Mouse (Mus musculus) neural tube, embryonic 13.5 days (tissue): ENCODE data around the gene Cep55. TPM values are rescaled to one million over a fixed set of nuclear protein-coding genes. Genes with fewer than 3 reads are reported as not detected.

Experiments used
- ATAC-seq: fragments of 200-750 bp; cut with Nextera tagmentation; 2 replicates; pipeline ENCODE4 v1.8.0; 2017; ENCODE audit warnings: low read depth, mild to moderate bottlenecking, moderate TSS enrichment, moderate library complexity
- H3K27ac ChIP-seq: fragments of 300-500 bp; sonication (generic); replicated peaks from 2 replicates; pipeline ENCODE4 v1.5.1; 2015; ENCODE audit warnings: moderate library complexity, mild to moderate bottlenecking, inconsistent platforms
- H3K27me3 ChIP-seq: fragments of 300-500 bp; sonication (generic); 2 replicates; pipeline ENCODE4 v1.6.1; 2015; ENCODE audit warnings: mild to moderate bottlenecking, inconsistent platforms
- H3K36me3 ChIP-seq: fragments of 300-500 bp; sonication (generic); 2 replicates; pipeline ENCODE4 v1.6.1; 2015; ENCODE audit warnings: mild to moderate bottlenecking, inconsistent platforms
- H3K4me1 ChIP-seq: fragments of 300-500 bp; sonication (generic); replicated peaks from 2 replicates; pipeline ENCODE4 v1.6.1; 2015; ENCODE audit warnings: inconsistent platforms
- H3K4me2 ChIP-seq: fragments of 300-500 bp; sonication (generic); 2 replicates; pipeline ENCODE4 v1.6.1; 2015; ENCODE audit warnings: inconsistent platforms, mild to moderate bottlenecking, moderate library complexity
- H3K4me3 ChIP-seq: fragments of 300-500 bp; sonication (generic); 2 replicates; pipeline ENCODE4 v1.5.1; 2015; ENCODE audit warnings: mild to moderate bottlenecking, inconsistent platforms
- H3K9ac ChIP-seq: fragments of 300-500 bp; sonication (generic); 2 replicates; pipeline ENCODE4 v1.6.1; 2015; ENCODE audit warnings: moderate library complexity, mild to moderate bottlenecking, inconsistent platforms
- H3K9me3 ChIP-seq: fragments of 300-500 bp; sonication (generic); 2 replicates; pipeline ENCODE4 v1.6.1; 2016; ENCODE audit warnings: inconsistent platforms
- WGBS: fragments of 180-500 bp; shearing (Covaris S2); methylation state at CpG from one replicate; pipeline ENCODE4 v1.1.7; 2015; 5-methylcytosine and 5-hydroxymethylcytosine counted together
- polyA plus RNA-seq: library from polyadenylated mRNA; unstranded; fragments of >200 nt; fragmentation: Nextera tagmentation; extraction: Ambion mirVana; gene quantifications from 2 replicates; pipeline ENCODE4 v1.2.1, GENCODE M21; 2015

Cep55 gene
- polyA plus RNA-seq, 1 experiment from 2014 or later: 7.6 TPM

DNA sequence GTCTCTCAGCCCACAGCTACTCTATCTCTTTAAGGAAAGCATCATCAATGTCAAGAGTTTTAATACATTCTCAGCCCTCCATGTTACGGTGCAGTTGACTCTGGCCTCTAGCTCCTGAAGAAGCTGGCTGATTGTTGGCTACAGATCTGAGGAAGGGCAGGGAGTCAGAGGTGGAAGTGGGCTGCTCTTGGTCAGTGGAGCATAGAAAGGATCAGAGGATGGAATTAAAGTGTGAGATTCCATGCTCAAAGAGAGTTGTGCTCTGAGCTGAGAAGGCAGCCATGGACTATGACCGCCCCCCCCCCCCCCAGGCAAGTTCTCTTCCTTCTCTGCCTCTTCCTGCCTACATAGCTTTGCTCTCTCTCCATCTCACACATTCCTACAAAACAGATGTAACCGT is 24.9 kb upstream of the Cep55 start:
- Histone ChIP-seq H3K9me3 (no peaks in the 10 kb centered on the region), H3K4me1 (no peaks in the 10 kb centered on the region; the same call in 1 of the 2 replicates), H3K27ac (no peak overlapping the region), H3K36me3 (no peaks in the 10 kb centered on the region), H3K4me2 (no peak overlapping the region), H3K9ac (no peak overlapping the region), H3K27me3 (no peaks in the 10 kb centered on the region), H3K4me3 (no peak overlapping the region)
- no peak for ATAC-seq
- 79% methylated on average over 3 of the region's 3 CpGs for WGBS

- Histone ChIP-seq H3K4me2 (peak overlapping the region; percentile 39), H3K36me3 (no peaks in the 10 kb centered on the region), H3K27ac (no peak overlapping the region), H3K9ac (no peak overlapping the region), H3K4me1 (no peaks in the 10 kb centered on the region; the same call in 1 of the 2 replicates), H3K4me3 (no peak overlapping the region), H3K27me3 (no peaks in the 10 kb centered on the region), H3K9me3 (no peaks in the 10 kb centered on the region)
- ATAC-seq: peak; percentile 75
- 9% methylated on average over 7 of the region's 23 CpGs for WGBS
Measured at GRCm38 (mm10) chr19:38030673-38031137, 24.1 kb upstream of the Cep55 start.

GRCm38 (mm10) chr19:38031144-38031543 is 23.7 kb upstream of the Cep55 start:
- no peaks in the 10 kb centered on the region for H3K27me3 ChIP-seq
- no peaks in the 10 kb centered on the region for H3K9me3 ChIP-seq
- ATAC-seq: 0 out of 2 replicates have a peak, but pooled peaks have one; percentile 34
- H3K4me3 ChIP-seq: no peak overlapping the region
- no peak overlapping the region for H3K9ac ChIP-seq
- no peak overlapping the region for H3K27ac ChIP-seq
- H3K4me1 ChIP-seq: no peaks in the 10 kb centered on the region; the same call in 1 of the 2 replicates
- H3K36me3 ChIP-seq: no peaks in the 10 kb centered on the region
- 76% methylated on average over 9 of the region's 9 CpGs for WGBS
- H3K4me2 ChIP-seq: peak overlapping the region; percentile 39

GRCm38 (mm10) chr19:38032993-38033734 is 21.6 kb upstream of the Cep55 start:
- H3K4me3 ChIP-seq: no peak overlapping the region
- H3K4me1 ChIP-seq: no peaks in the 10 kb centered on the region; the same call in 1 of the 2 replicates
- 73% methylated on average over 15 of the region's 15 CpGs for WGBS
- no peak overlapping the region for H3K4me2 ChIP-seq
- H3K9ac ChIP-seq: no peak overlapping the region
- no peaks in the 10 kb centered on the region for H3K9me3 ChIP-seq
- H3K36me3 ChIP-seq: no peaks in the 10 kb centered on the region
- no peak for ATAC-seq
- no peaks in the 10 kb centered on the region for H3K27me3 ChIP-seq
- H3K27ac ChIP-seq: no peak overlapping the region

DNA sequence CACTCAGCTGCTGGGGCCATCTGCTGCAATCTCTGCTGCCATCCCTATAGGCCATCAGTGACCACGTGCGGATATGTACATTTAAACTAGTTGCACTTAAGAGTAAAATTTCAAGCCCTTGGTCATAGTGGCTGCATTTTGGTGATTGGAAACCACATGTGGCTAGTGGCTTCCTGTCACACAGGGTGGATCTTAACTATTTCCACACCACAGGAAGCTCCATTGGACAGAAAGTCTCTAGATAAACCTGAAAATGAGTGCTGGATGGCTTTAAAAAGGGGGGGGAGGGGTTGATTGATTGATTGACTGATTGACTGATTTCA is 21.1 kb upstream of the Cep55 start:
- Histone ChIP-seq H3K9ac (no peak overlapping the region), H3K36me3 (no peaks in the 10 kb centered on the region), H3K27me3 (no peaks in the 10 kb centered on the region), H3K27ac (no peak overlapping the region), H3K4me1 (no peaks in the 10 kb centered on the region; the same call in 1 of the 2 replicates), H3K4me2 (no peak overlapping the region), H3K4me3 (no peak overlapping the region), H3K9me3 (no peaks in the 10 kb centered on the region)
- WGBS: 85% methylated on average over 2 of the region's 2 CpGs
- no peak for ATAC-seq

DNA sequence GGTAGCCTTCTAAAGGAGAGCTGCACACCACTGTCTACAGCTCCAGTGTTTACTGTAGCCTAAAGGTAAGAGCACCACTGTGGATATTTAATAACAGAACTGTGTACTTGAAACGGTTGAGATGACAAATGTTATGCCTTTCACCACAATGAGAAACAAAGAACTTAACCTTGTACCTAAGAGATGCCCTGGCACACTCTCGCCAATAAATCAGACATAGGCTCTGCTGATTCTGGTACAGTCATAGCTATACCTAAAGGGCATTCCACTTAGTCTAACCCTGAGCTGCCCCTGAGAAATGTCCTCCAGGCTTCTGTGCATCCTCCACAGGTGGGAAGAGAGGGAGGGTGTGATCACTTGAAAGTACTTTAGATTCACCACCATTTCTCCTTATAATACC is 20.1 kb upstream of the Cep55 start:
- Histone ChIP-seq H3K36me3 (no peaks in the 10 kb centered on the region), H3K4me1 (no peaks in the 10 kb centered on the region; the same call in 1 of the 2 replicates), H3K4me2 (no peak overlapping the region), H3K9ac (no peak overlapping the region), H3K27me3 (no peaks in the 10 kb centered on the region), H3K27ac (no peak overlapping the region), H3K4me3 (no peak overlapping the region), H3K9me3 (no peaks in the 10 kb centered on the region)
- WGBS: 83% methylated on average over 2 of the region's 2 CpGs
- ATAC-seq: no peak

DNA sequence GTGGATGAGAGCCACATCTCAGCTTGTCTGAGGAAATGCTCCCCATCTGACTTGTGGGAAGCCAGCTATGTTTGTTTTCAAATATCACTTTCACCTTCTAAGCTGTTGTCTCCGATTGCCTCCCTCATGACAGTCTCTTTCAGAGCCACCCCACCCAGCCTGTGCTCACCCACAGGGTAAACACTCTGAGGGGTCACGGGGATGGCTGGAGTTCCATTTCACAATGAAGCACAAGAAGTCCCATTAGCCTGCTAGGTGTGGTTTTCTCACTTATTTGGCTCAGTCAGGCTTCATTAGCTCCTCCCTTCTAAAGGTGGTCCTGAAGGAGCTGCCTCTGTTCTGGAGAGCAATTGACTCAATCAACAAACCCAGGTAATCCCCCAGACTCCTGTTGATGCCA is 19.0 kb upstream of the Cep55 start:
- Histone ChIP-seq H3K9ac (no peak overlapping the region), H3K4me3 (no peak overlapping the region), H3K9me3 (no peaks in the 10 kb centered on the region), H3K27ac (no peak overlapping the region), H3K27me3 (no peaks in the 10 kb centered on the region), H3K4me2 (no peak overlapping the region), H3K36me3 (no peaks in the 10 kb centered on the region), H3K4me1 (no peaks in the 10 kb centered on the region; the same call in 1 of the 2 replicates)
- no peak for ATAC-seq
- 85% methylated on average over 2 of the region's 2 CpGs for WGBS

GRCm38 (mm10) chr19:38038267-38038666 is 16.5 kb upstream of the Cep55 start:
- ATAC-seq: no peak
- no peak overlapping the region for H3K27ac ChIP-seq
- H3K9ac ChIP-seq: no peak overlapping the region
- peaks cover 21% of the 10 kb centered on the region for H3K27me3 ChIP-seq
- no peaks in the 10 kb centered on the region for H3K36me3 ChIP-seq
- WGBS: 75% methylated on average over 2 of the region's 2 CpGs
- no peaks in the 10 kb centered on the region for H3K9me3 ChIP-seq
- H3K4me1 ChIP-seq: peaks cover 8% of the 10 kb centered on the region
- H3K4me2 ChIP-seq: no peak overlapping the region
- no peak overlapping the region for H3K4me3 ChIP-seq

DNA sequence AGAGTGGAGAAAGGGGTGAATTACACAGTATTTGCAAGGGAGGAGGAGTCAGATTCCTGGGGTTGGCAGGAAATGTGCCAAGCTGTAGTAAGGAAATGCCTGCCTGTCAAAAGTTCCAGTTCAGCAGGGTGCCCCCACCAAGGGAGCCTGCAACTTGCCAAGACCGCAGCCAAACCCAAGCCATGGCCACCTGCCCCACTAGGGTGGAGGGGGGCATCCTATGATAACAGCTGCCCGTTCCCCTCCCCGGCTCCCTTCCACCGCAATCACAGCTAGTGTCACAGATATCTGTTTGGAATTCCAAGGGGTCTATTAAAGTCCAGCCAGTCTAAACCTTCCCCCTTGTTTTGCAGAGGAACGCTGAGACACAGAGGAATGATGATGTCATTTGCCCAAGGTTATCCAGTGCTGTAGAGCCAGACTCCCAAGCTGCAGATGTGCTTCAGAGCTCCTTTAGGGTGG is 12.5 kb upstream of the Cep55 start:
- H3K27ac ChIP-seq: no peak overlapping the region
- peak overlapping the region; percentile 35 for H3K4me3 ChIP-seq
- 0 out of 2 replicates have a peak, but pooled peaks have one; percentile 43 for ATAC-seq
- peaks cover 36% of the 10 kb centered on the region for H3K27me3 ChIP-seq
- peaks cover 14% of the 10 kb centered on the region for H3K4me1 ChIP-seq
- H3K36me3 ChIP-seq: no peaks in the 10 kb centered on the region
- H3K9me3 ChIP-seq: no peaks in the 10 kb centered on the region
- peak overlapping the region; percentile 59 for H3K4me2 ChIP-seq
- H3K9ac ChIP-seq: no peak overlapping the region
- WGBS: 22% methylated on average over 5 of the region's 5 CpGs

DNA sequence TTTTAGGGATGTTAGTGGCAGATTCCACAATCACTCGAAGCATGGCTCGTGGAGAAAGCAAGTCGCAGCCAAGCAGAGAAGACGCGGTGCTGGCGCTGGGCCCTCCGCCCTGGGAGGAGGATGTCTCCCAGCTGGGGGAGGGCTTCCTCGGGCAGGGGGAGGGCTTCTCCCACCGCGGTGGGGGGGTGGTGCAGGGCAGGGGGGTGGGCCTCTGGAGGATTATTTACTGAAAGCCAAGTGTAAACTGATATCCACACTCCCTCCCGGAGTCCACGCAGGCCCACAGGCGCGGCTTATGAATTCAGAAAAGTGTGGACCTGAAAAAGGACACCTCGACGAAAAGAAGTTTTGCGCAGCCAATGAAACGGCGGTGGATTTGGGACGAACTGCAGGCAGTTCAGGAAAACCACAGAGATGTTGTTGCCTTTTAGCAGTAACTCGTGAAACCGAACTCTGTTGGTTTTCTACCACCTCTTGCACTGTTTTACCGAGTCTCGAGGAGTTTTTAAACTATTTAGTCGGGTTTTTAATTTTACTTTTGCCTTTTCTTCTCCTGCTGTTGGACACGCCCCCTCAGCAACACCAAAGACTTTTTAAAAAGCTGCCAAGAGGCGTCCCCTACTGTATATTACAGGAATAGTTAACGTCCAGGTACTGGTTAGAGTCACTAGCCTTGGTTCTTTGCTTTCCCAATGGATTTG is 11.4 kb upstream of the Cep55 start, which contains the start of gene Myof:
Gene Myof (minus strand): TSS at position 297 of the 701 bp plus-strand sequence.
- H3K4me3 ChIP-seq: peak within 1 kb of the TSS; percentile 35
- no peak for ATAC-seq
- no peak within 1 kb of the TSS for H3K27ac ChIP-seq
- peaks cover 36% of the 10 kb centered on the region for H3K27me3 ChIP-seq
- no peaks in the 10 kb centered on the region for H3K36me3 ChIP-seq
- H3K9me3 ChIP-seq: no peaks in the 10 kb centered on the region
- peak within 1 kb of the TSS; percentile 59 for H3K4me2 ChIP-seq
- WGBS: under 1% methylated on average over 28 of the region's 28 CpGs
- H3K9ac ChIP-seq: peak within 1 kb of the TSS; percentile 59; the same call in 1 of the 2 replicates
- H3K4me1 ChIP-seq: peaks cover 14% of the 10 kb centered on the region

DNA sequence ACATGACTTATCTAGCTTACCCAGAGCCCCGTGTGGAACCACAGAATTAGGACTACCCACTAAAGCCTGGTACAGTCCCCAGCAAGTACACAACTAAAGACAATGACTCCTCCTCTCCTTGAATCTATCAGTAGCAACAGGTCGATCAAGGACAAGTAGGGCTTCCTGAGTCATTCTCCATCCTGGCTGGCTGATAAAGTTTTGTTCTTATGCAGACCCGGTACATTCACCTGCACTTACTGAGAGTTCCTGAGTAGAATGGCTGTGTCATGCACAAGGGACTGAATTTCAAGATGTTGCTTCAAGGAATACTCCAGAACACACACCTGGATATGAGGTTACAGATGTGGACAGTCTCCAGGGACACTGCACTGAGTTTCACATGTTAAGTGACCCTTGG is 9.6 kb upstream of the Cep55 start:
- Histone ChIP-seq H3K36me3 (no peaks in the 10 kb centered on the region), H3K27me3 (peaks cover 36% of the 10 kb centered on the region), H3K9ac (no peak overlapping the region), H3K4me2 (no peak overlapping the region), H3K4me3 (no peak overlapping the region), H3K9me3 (no peaks in the 10 kb centered on the region), H3K4me1 (peaks cover 14% of the 10 kb centered on the region), H3K27ac (no peak overlapping the region)
- ATAC-seq: no peak
- 89% methylated on average over 3 of the region's 3 CpGs for WGBS

- Histone ChIP-seq H3K27ac (no peak overlapping the region), H3K4me2 (no peak overlapping the region), H3K4me3 (no peak overlapping the region), H3K4me1 (peaks cover 4% of the 10 kb centered on the region), H3K9ac (no peak overlapping the region), H3K9me3 (no peaks in the 10 kb centered on the region), H3K36me3 (no peaks in the 10 kb centered on the region), H3K27me3 (peaks cover under 1% of the 10 kb centered on the region; the same call in 1 of the 2 replicates)
- ATAC-seq: no peak
- 89% methylated on average over 1 of the region's 1 CpGs for whole genome bisulfite sequencing
Measured at GRCm38 (mm10) chr19:38049686-38050085, 5.1 kb upstream of the Cep55 start.
